Mouse (Mus musculus): ENCODE measurements at regions not wholly inside any gene's neighbourhood (a gene's known extent, or its start where the extent isn't known, plus 50 kb on each side); places are given as distances from the start of the nearest gene placed in this dataset.

- TF ChIP-seq POLR2A (IDR thresholded peaks at IDR 0.05; ENCODE audit: insufficient read depth, low read depth, low read length) (no peak), CTCF (IDR thresholded peaks at IDR 0.05; ENCODE audit: insufficient read depth, low read depth, low read length) (no peak)
These were observed 194.3 kb upstream of the Zpld1 start for GRCm38 (mm10) chr16:55492111-55492510.

Data from olfactory bulb, adult 2 months (tissue).